ENCODE assay signal across 9 mouse cellular contexts in genomic region chr1:172307936-172308335, GRCm38 (mm10). TPM values are rescaled to one million over a fixed set of nuclear protein-coding genes. Genes with fewer than 3 reads are reported as not detected.
A peak's percentile ranks its signal among the peaks of the same experiment; 100 is the strongest.
DNase-seq lines count a peak whose midpoint lies in the region; ATAC-seq lines count a peak whose summit lies in the region.
"Had no signal": no experiment of that assay in that cellular context is flagged by ENCODE, and none has a peak within 500 bp of the region (broad histone marks: within the 10 kb centered on the region; RNA-seq: fewer than 3 reads in every experiment).

No protein-coding gene starts in this region.

- peaks cover 20% of the 10 kb centered on the region for H3K4me1 ChIP-seq in midbrain, embryonic 11.5 days (ENCODE audit: control insufficient read depth, insufficient read depth, low read length)
- H3K4me1 ChIP-seq in midbrain, embryonic 14.5 days (ENCODE audit: control insufficient read depth, insufficient read depth, low read length): peaks cover 19% of the 10 kb centered on the region
- peaks cover 52% of the 10 kb centered on the region for H3K4me1 ChIP-seq in forebrain, embryonic 12.5 days
- H3K4me1 ChIP-seq in limb, embryonic 13.5 days: peaks cover 44% of the 10 kb centered on the region
- H3K4me1 ChIP-seq in stomach, embryonic 14.5 days (ENCODE audit: control insufficient read depth, insufficient read depth, low read length): peaks cover 17% of the 10 kb centered on the region

- no peak overlapping the region for H3K27ac ChIP-seq in midbrain, embryonic 11.5 days (ENCODE audit: low read depth, low read length)
- H3K27ac ChIP-seq in midbrain, embryonic 14.5 days (replicated peaks; ENCODE audit: low read depth, low read length): no peak overlapping the region
- peak overlapping the region; percentile 66 for H3K27ac ChIP-seq in forebrain, embryonic 12.5 days
- H3K27ac ChIP-seq in limb, embryonic 13.5 days: peak overlapping the region; percentile 79; the same call in 1 of the 2 replicates
- peak overlapping the region; percentile 80; the same call in 1 of the 2 replicates for H3K27ac ChIP-seq in stomach, embryonic 14.5 days (ENCODE audit: low read length)

- DNase-seq in midbrain, embryonic 11.5 days (ENCODE audit: low spot score, missing footprints): no peak
- no peak for DNase-seq in midbrain, embryonic 14.5 days
- DNase-seq in right cerebral cortex, postnatal 36 days (ENCODE audit: low spot score in 2 of 2): no peak
- no peak for DNase-seq in thymus, postnatal 10 days (ENCODE audit: low spot score in 2 of 2)
- DNase-seq in layer of hippocampus, postnatal 14 days (ENCODE audit: low spot score in 2 of 2): no peak

- H3K9ac ChIP-seq in midbrain, embryonic 11.5 days (ENCODE audit: low read length): 0 out of 2 replicates have a peak overlapping the region, but pooled peaks have one; percentile 4
- H3K9ac ChIP-seq in midbrain, embryonic 14.5 days (replicated peaks; ENCODE audit: low read length): no peak overlapping the region
- no peak overlapping the region for H3K9ac ChIP-seq in forebrain, embryonic 12.5 days
- peak overlapping the region; percentile 19; the same call in 1 of the 2 replicates for H3K9ac ChIP-seq in limb, embryonic 13.5 days
- no peak overlapping the region for H3K9ac ChIP-seq in stomach, embryonic 14.5 days (replicated peaks; ENCODE audit: low read depth, low read length)

- no peaks in the 10 kb centered on the region; the same call in 1 of the 2 replicates for H3K27me3 ChIP-seq in midbrain, embryonic 11.5 days (ENCODE audit: control insufficient read depth, insufficient read depth, low read length)
- H3K27me3 ChIP-seq in midbrain, embryonic 14.5 days (ENCODE audit: control insufficient read depth, insufficient read depth, low read length): no peaks in the 10 kb centered on the region
- H3K27me3 ChIP-seq in forebrain, embryonic 12.5 days: no peaks in the 10 kb centered on the region
- no peaks in the 10 kb centered on the region for H3K27me3 ChIP-seq in limb, embryonic 13.5 days
- H3K27me3 ChIP-seq in stomach, embryonic 14.5 days (ENCODE audit: control insufficient read depth, insufficient read depth, low read length): no peaks in the 10 kb centered on the region

- no peak for ATAC-seq in midbrain, embryonic 11.5 days (ENCODE audit: low FRiP score)
- no peak for ATAC-seq in midbrain, embryonic 14.5 days (ENCODE audit: low FRiP score, low TSS enrichment)
- ATAC-seq in forebrain, embryonic 12.5 days (ENCODE audit: low FRiP score): no peak
- no peak for ATAC-seq in limb, embryonic 13.5 days (ENCODE audit: low FRiP score, low read depth)
- peak; percentile 21; the same call in 1 of the 2 replicates for ATAC-seq in stomach, embryonic 14.5 days (ENCODE audit: insufficient number of reproducible peaks, insufficient read depth, low FRiP score, low read depth)

- no peak overlapping the region for H3K4me3 ChIP-seq in midbrain, embryonic 11.5 days (ENCODE audit: low read depth, low read length)
- H3K4me3 ChIP-seq in midbrain, embryonic 14.5 days (replicated peaks; ENCODE audit: low read depth, low read length): no peak overlapping the region
- H3K4me3 ChIP-seq in forebrain, embryonic 12.5 days (replicated peaks): no peak overlapping the region
- H3K4me3 ChIP-seq in limb, embryonic 13.5 days: no peak overlapping the region
- no peak overlapping the region for H3K4me3 ChIP-seq in stomach, embryonic 14.5 days (ENCODE audit: low read depth, low read length)

- no peak overlapping the region for H3K4me2 ChIP-seq in midbrain, embryonic 11.5 days
- no peak overlapping the region for H3K4me2 ChIP-seq in midbrain, embryonic 14.5 days (ENCODE audit: low read length)
- H3K4me2 ChIP-seq in forebrain, embryonic 12.5 days: no peak overlapping the region
- no peak overlapping the region for H3K4me2 ChIP-seq in limb, embryonic 13.5 days (replicated peaks)
- H3K4me2 ChIP-seq in stomach, embryonic 14.5 days (replicated peaks; ENCODE audit: low read depth, low read length): no peak overlapping the region

- 67% methylated on average over 10 of the region's 10 CpGs for WGBS in midbrain, embryonic 11.5 days
- WGBS in midbrain, embryonic 14.5 days: 67% methylated on average over 10 of the region's 10 CpGs
- 47% methylated on average over 10 of the region's 10 CpGs for WGBS in forebrain, embryonic 12.5 days
- WGBS in limb, embryonic 13.5 days: 53% methylated on average over 10 of the region's 10 CpGs
- WGBS in stomach, embryonic 14.5 days: 63% methylated on average over 10 of the region's 10 CpGs

- no peaks in the 10 kb centered on the region for H3K36me3 ChIP-seq in midbrain, embryonic 11.5 days (ENCODE audit: control insufficient read depth, insufficient read depth, low read length)
- no peaks in the 10 kb centered on the region for H3K36me3 ChIP-seq in midbrain, embryonic 14.5 days (ENCODE audit: control insufficient read depth, insufficient read depth, low read length)
- no peaks in the 10 kb centered on the region for H3K36me3 ChIP-seq in forebrain, embryonic 12.5 days (replicated peaks)
- H3K36me3 ChIP-seq in limb, embryonic 13.5 days: no peaks in the 10 kb centered on the region
- no peaks in the 10 kb centered on the region for H3K36me3 ChIP-seq in stomach, embryonic 14.5 days (ENCODE audit: control insufficient read depth, insufficient read depth, low read length)

- no peaks in the 10 kb centered on the region for H3K9me3 ChIP-seq in midbrain, embryonic 11.5 days (ENCODE audit: control insufficient read depth, low read length)
- H3K9me3 ChIP-seq in midbrain, embryonic 14.5 days (ENCODE audit: control insufficient read depth, low read length): no peaks in the 10 kb centered on the region
- no peaks in the 10 kb centered on the region for H3K9me3 ChIP-seq in forebrain, embryonic 12.5 days
- H3K9me3 ChIP-seq in limb, embryonic 13.5 days: no peaks in the 10 kb centered on the region
- no peaks in the 10 kb centered on the region for H3K9me3 ChIP-seq in stomach, embryonic 14.5 days (ENCODE audit: control insufficient read depth, low read depth, low read length)

RNA-seq across cellular contexts. Expression of gene Atp1a2, which starts 10.1 kb away (rescaled TPM):
- 1.4 and 1.9 TPM in 2 replicates for polyA plus RNA-seq in midbrain, embryonic 11.5 days (2014; fragmentation: Nextera tagmentation; extraction: Ambion mirVana)
- polyA plus RNA-seq in midbrain, embryonic 14.5 days (2014; fragmentation: Nextera tagmentation; extraction: Ambion mirVana): 18.2 and 19.4 TPM in 2 replicates
- 9.5 and 10.8 TPM in 2 replicates for polyA plus RNA-seq in forebrain, embryonic 12.5 days (2016; fragmentation: Nextera tagmentation; extraction: Ambion mirVana)
- polyA plus RNA-seq in limb, embryonic 13.5 days (2015; fragmentation: Nextera tagmentation; extraction: Ambion mirVana): 5.3 and 5.6 TPM in 2 replicates
- polyA plus RNA-seq in stomach, embryonic 14.5 days (2014; fragmentation: Nextera tagmentation; extraction: Ambion mirVana): 2.3 TPM in 2 replicates
- total RNA-seq in layer of hippocampus, postnatal 14 days (2021): 100 to 1,000 TPM; 610 to 641 TPM

RNA-seq across cellular contexts. Expression of gene Kcnj9, which starts 21.2 kb away (rescaled TPM):
- 0.37 and 0.43 TPM in 2 replicates for polyA plus RNA-seq in midbrain, embryonic 11.5 days (2014; fragmentation: Nextera tagmentation; extraction: Ambion mirVana)
- polyA plus RNA-seq in midbrain, embryonic 14.5 days (2014; fragmentation: Nextera tagmentation; extraction: Ambion mirVana): 3.0 and 3.9 TPM in 2 replicates
- 2.5 and 2.8 TPM in 2 replicates for polyA plus RNA-seq in forebrain, embryonic 12.5 days (2016; fragmentation: Nextera tagmentation; extraction: Ambion mirVana)
- 0.06 TPM in 1 of 2 replicates, not detected in the other for polyA plus RNA-seq in limb, embryonic 13.5 days (2015; fragmentation: Nextera tagmentation; extraction: Ambion mirVana)
- polyA plus RNA-seq in stomach, embryonic 14.5 days (2014; fragmentation: Nextera tagmentation; extraction: Ambion mirVana): not detected in 2 replicates
- 10 to 100 TPM; 37.4 to 50.1 TPM for total RNA-seq in layer of hippocampus, postnatal 14 days (2021)
- polyA plus RNA-seq: heart, embryonic 14.5 days had no signal

RNA-seq across cellular contexts. Expression of gene Kcnj10, which starts 33.1 kb away (rescaled TPM):
- 0.75 TPM in 2 replicates for polyA plus RNA-seq in midbrain, embryonic 11.5 days (2014; fragmentation: Nextera tagmentation; extraction: Ambion mirVana)
- 1.5 TPM in 2 replicates for polyA plus RNA-seq in midbrain, embryonic 14.5 days (2014; fragmentation: Nextera tagmentation; extraction: Ambion mirVana)
- polyA plus RNA-seq in forebrain, embryonic 12.5 days (2016; fragmentation: Nextera tagmentation; extraction: Ambion mirVana): 0.93 and 1.2 TPM in 2 replicates
- polyA plus RNA-seq in limb, embryonic 13.5 days (2015; fragmentation: Nextera tagmentation; extraction: Ambion mirVana): 0.04 and 0.05 TPM in 2 replicates
- polyA plus RNA-seq in stomach, embryonic 14.5 days (2014; fragmentation: Nextera tagmentation; extraction: Ambion mirVana): 0.09 and 0.18 TPM in 2 replicates
- total RNA-seq in layer of hippocampus, postnatal 14 days (2021): 100 to 1,000 TPM; 101 to 106 TPM
- polyA plus RNA-seq: heart, embryonic 14.5 days had no signal

RNA-seq across cellular contexts. Expression of gene Igsf8, which starts 46.5 kb away (rescaled TPM):
- polyA plus RNA-seq in midbrain, embryonic 11.5 days (2014; fragmentation: Nextera tagmentation; extraction: Ambion mirVana): 47.2 and 55.1 TPM in 2 replicates
- 55.6 and 61.0 TPM in 2 replicates for polyA plus RNA-seq in midbrain, embryonic 14.5 days (2014; fragmentation: Nextera tagmentation; extraction: Ambion mirVana)
- 122 and 127 TPM in 2 replicates for polyA plus RNA-seq in forebrain, embryonic 12.5 days (2016; fragmentation: Nextera tagmentation; extraction: Ambion mirVana)
- polyA plus RNA-seq in limb, embryonic 13.5 days (2015; fragmentation: Nextera tagmentation; extraction: Ambion mirVana): 42.2 and 46.7 TPM in 2 replicates
- 36.3 and 38.4 TPM in 2 replicates for polyA plus RNA-seq in stomach, embryonic 14.5 days (2014; fragmentation: Nextera tagmentation; extraction: Ambion mirVana)
- total RNA-seq in layer of hippocampus, postnatal 14 days (2021): 100 to 1,000 TPM; 185 to 195 TPM

RNA-seq across cellular contexts. Expression of gene Atp1a4, which starts 49.7 kb away (rescaled TPM):
- polyA plus RNA-seq in midbrain, embryonic 11.5 days (2014; fragmentation: Nextera tagmentation; extraction: Ambion mirVana): not detected in 2 replicates
- polyA plus RNA-seq in midbrain, embryonic 14.5 days (2014; fragmentation: Nextera tagmentation; extraction: Ambion mirVana): not detected in 2 replicates
- 0.05 and 0.06 TPM in 2 replicates for polyA plus RNA-seq in forebrain, embryonic 12.5 days (2016; fragmentation: Nextera tagmentation; extraction: Ambion mirVana)
- not detected in 2 replicates for polyA plus RNA-seq in limb, embryonic 13.5 days (2015; fragmentation: Nextera tagmentation; extraction: Ambion mirVana)
- not detected in 2 replicates for polyA plus RNA-seq in stomach, embryonic 14.5 days (2014; fragmentation: Nextera tagmentation; extraction: Ambion mirVana)
- not detected for total RNA-seq in layer of hippocampus, postnatal 14 days (2021)

Comparison
In these comparisons a context has a peak if more than half of its experiments do, and no peak if none do; other contexts are left out.
1. H3K9ac ChIP-seq: peak in midbrain, embryonic 11.5 days (single experiment) and limb, embryonic 13.5 days (single experiment); none in midbrain, embryonic 14.5 days (single experiment), forebrain, embryonic 12.5 days (single experiment) and stomach, embryonic 14.5 days (single experiment).
2. H3K27ac ChIP-seq: peak in forebrain, embryonic 12.5 days (single experiment), limb, embryonic 13.5 days (single experiment) and stomach, embryonic 14.5 days (single experiment); none in midbrain, embryonic 11.5 days (single experiment) and midbrain, embryonic 14.5 days (single experiment).